Mouse (Mus musculus): ENCODE measurements around the gene Ephb6. TPM values are rescaled to one million over a fixed set of nuclear protein-coding genes. Genes with fewer than 3 reads are reported as not detected.

Ephb6 gene
- polyA plus RNA-seq, 1 experiment from 2014 or later, result 46.4 TPM

DNA sequence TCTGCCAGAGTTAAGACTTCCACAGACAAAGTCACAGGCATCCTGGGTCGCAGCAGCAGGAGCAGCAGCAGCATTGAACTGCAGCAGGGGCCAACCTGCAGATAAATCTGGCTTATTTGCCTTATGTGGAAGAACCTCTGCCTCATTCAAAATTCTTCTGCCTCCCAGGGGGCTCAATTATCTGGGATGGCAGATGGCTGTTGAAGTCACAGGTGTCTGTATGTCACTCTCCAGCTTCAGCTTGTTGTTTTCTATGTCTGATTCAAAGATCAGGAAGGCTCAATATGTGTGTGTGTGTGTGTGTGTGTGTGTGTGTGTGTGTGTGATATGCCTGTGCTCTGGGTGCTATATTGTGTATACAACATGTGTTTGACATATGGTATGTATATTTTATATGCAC, 32.1 kb downstream of the Ephb6 start:
- ATAC-seq, result peak; percentile 62
- Histone ChIP-seq H3K9ac (ENCODE audit: low read depth, low read length) (no peak overlapping the region), H3K4me2 (ENCODE audit: low read length) (no peak overlapping the region), H3K36me3 (ENCODE audit: control insufficient read depth, insufficient read depth, low read length) (no peaks in the 10 kb centered on the region), H3K4me3 (ENCODE audit: low read depth, low read length) (no peak overlapping the region), H3K27ac (ENCODE audit: low read length) (no peak overlapping the region), H3K4me1 (ENCODE audit: control insufficient read depth, insufficient read depth, low read length) (no peaks in the 10 kb centered on the region), H3K27me3 (ENCODE audit: control insufficient read depth, insufficient read depth, low read depth, low read length) (no peaks in the 10 kb centered on the region), H3K9me3 (replicated peaks; ENCODE audit: control insufficient read depth, low read length, poor library complexity, severe bottlenecking) (no peaks in the 10 kb centered on the region)
- WGBS, result 8% methylated on average over 1 of the region's 1 CpGs

DNA sequence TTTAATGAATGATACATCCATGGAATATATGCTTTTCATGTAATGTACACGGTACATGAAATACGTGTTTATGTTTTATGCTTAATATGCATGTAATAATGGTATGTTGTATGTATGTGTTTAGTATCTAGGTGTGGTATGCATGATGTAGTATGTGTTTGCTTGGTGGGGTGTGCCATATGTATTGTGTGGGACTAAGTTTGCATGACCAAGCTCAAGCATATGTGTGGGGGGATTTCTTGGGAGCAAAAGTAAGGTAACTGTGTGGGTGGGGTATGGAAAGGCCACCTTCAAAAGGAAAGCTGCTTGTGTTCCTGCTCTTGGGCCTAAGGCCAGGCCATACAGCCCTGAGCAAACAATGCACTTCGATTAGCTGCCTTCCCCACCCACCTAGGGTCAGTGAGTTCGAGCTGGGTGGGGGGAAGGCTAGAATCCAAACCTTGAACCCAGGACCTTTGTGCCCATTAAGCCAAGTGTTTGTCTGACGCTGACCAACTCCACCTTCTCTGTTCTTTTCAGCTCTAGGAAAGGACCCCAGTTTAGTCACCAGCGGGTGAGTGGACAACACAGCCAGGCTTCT, 32.7 kb downstream of the Ephb6 start:
- Histone ChIP-seq H3K27me3 (ENCODE audit: control insufficient read depth, insufficient read depth, low read depth, low read length) (no peaks in the 10 kb centered on the region), H3K9me3 (replicated peaks; ENCODE audit: control insufficient read depth, low read length, poor library complexity, severe bottlenecking) (no peaks in the 10 kb centered on the region), H3K4me3 (ENCODE audit: low read depth, low read length) (no peak overlapping the region), H3K9ac (ENCODE audit: low read depth, low read length) (no peak overlapping the region), H3K4me1 (ENCODE audit: control insufficient read depth, insufficient read depth, low read length) (no peaks in the 10 kb centered on the region), H3K36me3 (ENCODE audit: control insufficient read depth, insufficient read depth, low read length) (no peaks in the 10 kb centered on the region), H3K4me2 (ENCODE audit: low read length) (no peak overlapping the region), H3K27ac (ENCODE audit: low read length) (no peak overlapping the region)
- 79% methylated on average over 6 of the region's 6 CpGs for WGBS
- no peak; the same call in 1 of the 2 replicates for ATAC-seq

DNA sequence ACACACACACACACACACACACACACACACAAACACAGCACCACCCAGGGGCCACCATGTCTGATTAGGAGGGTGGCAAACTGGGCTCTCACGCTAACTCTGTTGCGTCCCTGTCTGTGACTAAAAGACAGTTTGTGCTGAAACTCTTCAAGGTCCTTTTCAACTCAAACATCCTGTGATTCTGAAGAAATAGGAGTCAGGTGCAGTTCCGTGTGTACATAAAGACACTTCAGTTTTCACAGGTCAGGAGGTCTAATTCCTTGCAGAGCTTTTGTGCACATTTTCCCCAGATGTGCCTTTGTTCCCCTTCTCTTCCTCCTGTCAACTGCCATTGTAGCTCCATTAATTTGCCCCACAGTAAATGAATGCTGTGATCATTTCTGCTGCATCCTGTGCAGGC, 35.2 kb downstream of the Ephb6 start:
- H3K27ac ChIP-seq (ENCODE audit: low read length), result no peak overlapping the region
- H3K9me3 ChIP-seq (replicated peaks; ENCODE audit: control insufficient read depth, low read length, poor library complexity, severe bottlenecking), result no peaks in the 10 kb centered on the region
- no peak overlapping the region for H3K4me2 ChIP-seq (ENCODE audit: low read length)
- ATAC-seq, result no peak
- no peaks in the 10 kb centered on the region for H3K4me1 ChIP-seq (ENCODE audit: control insufficient read depth, insufficient read depth, low read length)
- H3K4me3 ChIP-seq (ENCODE audit: low read depth, low read length), result no peak overlapping the region
- H3K27me3 ChIP-seq (ENCODE audit: control insufficient read depth, insufficient read depth, low read depth, low read length), result no peaks in the 10 kb centered on the region
- no peak overlapping the region for H3K9ac ChIP-seq (ENCODE audit: low read depth, low read length)
- H3K36me3 ChIP-seq (ENCODE audit: control insufficient read depth, insufficient read depth, low read length), result no peaks in the 10 kb centered on the region
- 55% methylated on average over 3 of the region's 3 CpGs for WGBS

DNA sequence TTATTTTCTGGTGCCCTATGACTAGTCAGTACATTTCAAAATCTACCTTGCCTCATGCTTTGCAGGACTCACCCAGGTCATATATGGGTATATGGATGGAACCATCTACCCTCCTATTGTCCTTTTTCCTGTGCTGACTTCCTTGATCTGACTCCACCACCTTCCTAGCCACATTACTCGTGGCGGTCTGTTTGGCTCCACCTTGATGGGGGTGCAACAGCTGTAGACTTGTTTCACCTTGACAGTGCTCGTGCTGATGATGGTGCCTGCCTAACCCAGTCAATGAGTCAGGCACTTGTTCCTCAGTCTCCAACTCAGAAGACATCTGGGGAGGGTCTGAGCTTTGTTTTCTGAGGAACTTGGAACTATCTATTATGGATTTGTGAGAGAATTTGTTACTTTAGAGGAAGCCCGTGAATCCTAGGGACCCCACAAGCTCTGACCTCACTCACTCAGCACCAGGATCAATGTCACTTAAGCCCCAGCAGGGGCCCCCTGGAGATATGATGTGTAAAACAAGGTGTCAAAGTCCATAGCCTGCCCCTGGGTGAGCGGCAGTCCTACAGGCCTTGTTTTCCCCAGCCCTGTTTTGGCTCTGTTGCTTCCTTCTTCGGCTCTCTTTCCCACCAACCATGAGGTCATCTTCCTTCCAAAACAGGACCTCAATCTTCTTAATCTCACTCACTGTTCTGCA, 36.0 kb downstream of the Ephb6 start:
- WGBS, result 84% methylated on average over 6 of the region's 6 CpGs
- Histone ChIP-seq H3K27ac (ENCODE audit: low read length) (no peak overlapping the region), H3K4me2 (ENCODE audit: low read length) (no peak overlapping the region), H3K27me3 (ENCODE audit: control insufficient read depth, insufficient read depth, low read depth, low read length) (no peaks in the 10 kb centered on the region), H3K9ac (ENCODE audit: low read depth, low read length) (no peak overlapping the region), H3K4me3 (ENCODE audit: low read depth, low read length) (no peak overlapping the region), H3K36me3 (ENCODE audit: control insufficient read depth, insufficient read depth, low read length) (no peaks in the 10 kb centered on the region), H3K9me3 (replicated peaks; ENCODE audit: control insufficient read depth, low read length, poor library complexity, severe bottlenecking) (no peaks in the 10 kb centered on the region), H3K4me1 (ENCODE audit: control insufficient read depth, insufficient read depth, low read length) (no peaks in the 10 kb centered on the region)
- no peak for ATAC-seq

DNA sequence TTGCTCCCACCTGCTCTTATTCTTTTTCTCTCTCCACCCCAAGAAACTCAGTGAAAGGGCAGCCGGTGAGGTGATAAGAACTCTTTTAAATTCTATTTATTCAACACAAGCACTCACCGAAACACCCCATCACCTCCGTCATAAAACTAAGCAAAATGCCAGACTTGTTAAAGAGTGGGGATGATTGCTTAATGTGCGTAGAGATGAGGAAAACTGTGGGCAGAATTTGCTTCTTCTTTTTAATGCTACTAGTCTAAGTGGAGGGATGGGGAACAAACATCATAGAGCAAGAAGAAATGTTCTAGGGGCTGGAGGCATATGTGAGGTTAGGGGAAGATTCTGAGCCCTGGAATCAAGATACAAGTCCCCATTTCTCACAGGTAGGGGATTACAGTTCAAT, 37.5 kb downstream of the Ephb6 start:
- Histone ChIP-seq H3K9me3 (replicated peaks; ENCODE audit: control insufficient read depth, low read length, poor library complexity, severe bottlenecking) (no peaks in the 10 kb centered on the region), H3K4me3 (ENCODE audit: low read depth, low read length) (no peak overlapping the region), H3K36me3 (ENCODE audit: control insufficient read depth, insufficient read depth, low read length) (no peaks in the 10 kb centered on the region), H3K9ac (ENCODE audit: low read depth, low read length) (no peak overlapping the region), H3K4me2 (ENCODE audit: low read length) (no peak overlapping the region), H3K27me3 (ENCODE audit: control insufficient read depth, insufficient read depth, low read depth, low read length) (no peaks in the 10 kb centered on the region), H3K27ac (ENCODE audit: low read length) (no peak overlapping the region), H3K4me1 (ENCODE audit: control insufficient read depth, insufficient read depth, low read length) (no peaks in the 10 kb centered on the region)
- 95% methylated on average over 4 of the region's 4 CpGs for WGBS
- no peak for ATAC-seq

DNA sequence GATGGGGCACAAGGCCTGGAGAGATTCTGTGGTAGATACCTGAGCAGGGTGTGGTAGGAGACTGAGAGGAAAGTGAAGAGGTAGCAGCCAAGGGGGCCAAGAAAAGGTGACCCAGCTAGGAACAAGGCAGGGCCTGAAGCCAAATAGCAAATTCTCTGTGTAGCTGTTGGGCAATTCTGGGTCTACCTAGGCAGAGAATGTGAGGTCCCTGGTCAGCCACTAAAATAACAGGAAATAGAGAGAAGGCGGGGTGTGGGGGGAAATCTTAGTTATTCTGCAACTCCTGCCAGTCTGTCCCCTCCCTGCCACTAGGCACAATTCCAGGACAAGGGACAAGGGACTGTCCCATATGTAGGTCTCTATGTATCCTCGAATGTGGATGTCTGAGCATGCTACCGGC, 37.9 kb downstream of the Ephb6 start:
- H3K4me1 ChIP-seq (ENCODE audit: control insufficient read depth, insufficient read depth, low read length), result no peaks in the 10 kb centered on the region
- no peak overlapping the region for H3K9ac ChIP-seq (ENCODE audit: low read depth, low read length)
- WGBS, result 87% methylated on average over 3 of the region's 3 CpGs

DNA sequence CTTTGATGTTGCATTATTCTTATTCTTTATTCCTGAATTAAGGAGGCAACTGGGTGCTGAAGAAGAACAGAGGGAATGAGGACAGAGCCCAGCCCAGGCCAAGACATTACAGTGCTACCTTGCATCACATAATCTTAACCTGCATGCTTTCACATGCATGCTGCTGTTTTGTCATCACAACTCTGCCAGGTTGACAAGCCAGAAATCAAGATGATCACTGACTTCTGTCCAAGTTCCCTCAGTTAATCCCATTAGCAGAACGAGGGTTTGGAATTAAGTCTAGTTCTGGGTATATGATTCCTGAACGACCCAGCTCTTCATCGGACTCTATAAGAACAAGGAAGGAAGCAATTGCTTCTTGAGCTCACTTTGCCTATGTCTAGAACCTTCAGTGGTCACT, 40.9 kb downstream of the Ephb6 start:
- Histone ChIP-seq H3K27ac (ENCODE audit: low read length) (no peak overlapping the region), H3K9me3 (replicated peaks; ENCODE audit: control insufficient read depth, low read length, poor library complexity, severe bottlenecking) (no peaks in the 10 kb centered on the region), H3K36me3 (ENCODE audit: control insufficient read depth, insufficient read depth, low read length) (no peaks in the 10 kb centered on the region), H3K4me2 (ENCODE audit: low read length) (no peak overlapping the region), H3K27me3 (ENCODE audit: control insufficient read depth, insufficient read depth, low read depth, low read length) (no peaks in the 10 kb centered on the region), H3K4me3 (ENCODE audit: low read depth, low read length) (no peak overlapping the region), H3K4me1 (ENCODE audit: control insufficient read depth, insufficient read depth, low read length) (no peaks in the 10 kb centered on the region), H3K9ac (ENCODE audit: low read depth, low read length) (no peak overlapping the region)
- no peak for ATAC-seq
- WGBS, result 82% methylated on average over 3 of the region's 3 CpGs

More for the DNA sequence above, 37.9 kb downstream of the Ephb6 start:
- Histone ChIP-seq H3K27me3 (ENCODE audit: control insufficient read depth, insufficient read depth, low read depth, low read length) (no peaks in the 10 kb centered on the region), H3K27ac (ENCODE audit: low read length) (no peak overlapping the region), H3K4me3 (ENCODE audit: low read depth, low read length) (no peak overlapping the region), H3K4me2 (ENCODE audit: low read length) (no peak overlapping the region), H3K36me3 (ENCODE audit: control insufficient read depth, insufficient read depth, low read length) (no peaks in the 10 kb centered on the region), H3K9me3 (replicated peaks; ENCODE audit: control insufficient read depth, low read length, poor library complexity, severe bottlenecking) (no peaks in the 10 kb centered on the region)
- ATAC-seq, result no peak

DNA sequence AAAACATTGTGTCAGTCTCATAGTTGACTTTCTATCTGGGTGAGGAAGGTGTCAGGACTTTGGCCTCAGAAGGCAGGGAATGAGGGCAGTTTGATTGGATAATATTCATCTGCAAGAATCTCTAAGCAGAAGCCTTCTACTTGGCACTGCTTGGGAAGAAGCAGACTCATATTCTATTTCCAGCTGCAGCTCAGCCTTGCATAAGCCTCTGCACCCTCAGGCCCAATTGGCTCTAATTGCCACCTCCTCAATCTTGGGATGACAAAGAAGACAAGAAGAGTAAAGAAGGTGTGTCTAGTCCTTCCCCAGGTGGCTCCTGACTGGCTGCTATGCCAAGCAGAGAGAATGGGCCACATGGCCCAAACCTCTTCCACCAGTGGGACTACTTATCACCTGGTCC, 41.4 kb downstream of the Ephb6 start:
- Histone ChIP-seq H3K9me3 (replicated peaks; ENCODE audit: control insufficient read depth, low read length, poor library complexity, severe bottlenecking) (no peaks in the 10 kb centered on the region), H3K4me2 (ENCODE audit: low read length) (no peak overlapping the region), H3K36me3 (ENCODE audit: control insufficient read depth, insufficient read depth, low read length) (no peaks in the 10 kb centered on the region), H3K27me3 (ENCODE audit: control insufficient read depth, insufficient read depth, low read depth, low read length) (no peaks in the 10 kb centered on the region), H3K27ac (ENCODE audit: low read length) (no peak overlapping the region), H3K4me1 (ENCODE audit: control insufficient read depth, insufficient read depth, low read length) (no peaks in the 10 kb centered on the region), H3K9ac (ENCODE audit: low read depth, low read length) (no peak overlapping the region), H3K4me3 (ENCODE audit: low read depth, low read length) (no peak overlapping the region)
- ATAC-seq, result no peak

DNA sequence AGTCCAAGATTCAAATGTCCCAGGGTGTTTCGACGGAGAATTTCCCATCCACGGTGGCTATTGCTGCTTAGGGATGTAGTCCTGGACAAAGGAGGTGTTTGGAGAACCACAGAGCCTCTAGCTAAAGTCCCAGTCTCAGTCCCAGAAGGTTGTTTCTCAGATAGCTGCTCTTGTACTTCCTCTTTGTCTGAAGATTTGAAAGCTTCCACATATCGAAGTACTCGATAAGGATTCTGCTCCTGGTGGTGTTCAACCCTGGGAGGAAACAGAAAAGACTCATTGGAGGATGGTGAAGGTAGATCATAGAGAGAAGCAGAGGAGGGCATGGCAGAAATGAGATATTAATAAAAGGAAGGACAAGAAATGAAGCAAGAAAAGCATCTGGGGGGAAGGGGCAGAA, 47.9 kb downstream of the Ephb6 start:
- Histone ChIP-seq H3K27ac (ENCODE audit: low read length) (no peak overlapping the region), H3K36me3 (ENCODE audit: control insufficient read depth, insufficient read depth, low read length) (no peaks in the 10 kb centered on the region), H3K4me3 (ENCODE audit: low read depth, low read length) (no peak overlapping the region), H3K9me3 (replicated peaks; ENCODE audit: control insufficient read depth, low read length, poor library complexity, severe bottlenecking) (no peaks in the 10 kb centered on the region), H3K9ac (ENCODE audit: low read depth, low read length) (no peak overlapping the region), H3K27me3 (ENCODE audit: control insufficient read depth, insufficient read depth, low read depth, low read length) (no peaks in the 10 kb centered on the region), H3K4me1 (ENCODE audit: control insufficient read depth, insufficient read depth, low read length) (no peaks in the 10 kb centered on the region), H3K4me2 (ENCODE audit: low read length) (no peak overlapping the region)
- ATAC-seq, result no peak
- 91% methylated on average over 5 of the region's 5 CpGs for WGBS
